ENCODE assay signal across 35 mouse cellular contexts in genomic region chr14:115581256-115581633, GRCm38 (mm10).
"Had no signal": no experiment of that assay in that cellular context is flagged by ENCODE, and none has a peak within 500 bp of the region (broad histone marks: within the 10 kb centered on the region; RNA-seq: fewer than 3 reads in every experiment).

No protein-coding gene starts in this region.

- H3K27me3 ChIP-seq: heart, embryonic 12.5 days; heart, embryonic 13.5 days; heart, embryonic 15.5 days; hindbrain, embryonic 12.5 days; hindbrain, embryonic 13.5 days; hindbrain, embryonic 15.5 days; intestine, embryonic 15.5 days; kidney, embryonic 15.5 days had no signal

- H3K4me1 ChIP-seq: heart, embryonic 10.5 days; heart, embryonic 12.5 days; heart, embryonic 13.5 days; heart, embryonic 15.5 days; hindbrain, embryonic 10.5 days; hindbrain, embryonic 12.5 days; hindbrain, embryonic 13.5 days; hindbrain, embryonic 15.5 days; intestine, embryonic 15.5 days; kidney, embryonic 15.5 days had no signal

- H3K27ac ChIP-seq: heart, embryonic 10.5 days; heart, embryonic 13.5 days; heart, embryonic 15.5 days; hindbrain, embryonic 10.5 days; hindbrain, embryonic 12.5 days; hindbrain, embryonic 13.5 days; hindbrain, embryonic 14.5 days; hindbrain, embryonic 15.5 days; hindbrain, postnatal 0 days; intestine, embryonic 15.5 days; kidney, embryonic 15.5 days; kidney, postnatal 0 days; layer of hippocampus, adult 2 months had no signal

- H3K9ac ChIP-seq: heart, embryonic 12.5 days; heart, embryonic 13.5 days; heart, embryonic 15.5 days; hindbrain, embryonic 12.5 days; hindbrain, embryonic 13.5 days; hindbrain, embryonic 14.5 days; hindbrain, embryonic 15.5 days; intestine, embryonic 15.5 days; kidney, embryonic 15.5 days had no signal

- H3K36me3 ChIP-seq: heart, embryonic 10.5 days; heart, embryonic 12.5 days; heart, embryonic 13.5 days; heart, embryonic 15.5 days; hindbrain, embryonic 10.5 days; hindbrain, embryonic 12.5 days; hindbrain, embryonic 13.5 days; hindbrain, embryonic 15.5 days; intestine, embryonic 15.5 days; kidney, embryonic 15.5 days had no signal

- ATAC-seq: hindbrain, embryonic 16.5 days; hindbrain, postnatal 0 days; inflammation-experienced regulatory T-cells, adult 6 months; intestine, embryonic 15.5 days; intestine, embryonic 16.5 days; intestine, postnatal 0 days had no signal

- H3K9me3 ChIP-seq: heart, embryonic 10.5 days; heart, embryonic 12.5 days; heart, embryonic 13.5 days; heart, embryonic 15.5 days; hindbrain, embryonic 10.5 days; hindbrain, embryonic 12.5 days; hindbrain, embryonic 13.5 days; hindbrain, embryonic 15.5 days; intestine, embryonic 15.5 days; kidney, embryonic 15.5 days had no signal

- H3K4me2 ChIP-seq: heart, embryonic 11.5 days; heart, embryonic 12.5 days; heart, embryonic 13.5 days; heart, embryonic 15.5 days; hindbrain, embryonic 12.5 days; hindbrain, embryonic 13.5 days; hindbrain, embryonic 14.5 days; hindbrain, embryonic 15.5 days; intestine, embryonic 15.5 days; kidney, embryonic 15.5 days had no signal

- DNase-seq: heart, postnatal 10 days; heart, postnatal 14 days; heart, postnatal 36 days; heart, postnatal 4 days; kidney, adult 11 months; kidney, adult 18-20 months; kidney, adult 2 months; kidney, adult 8-10 months; kidney, adult 9 months; kidney, postnatal 10 days; kidney, postnatal 14 days; kidney, postnatal 25 days; kidney, postnatal 36 days; kidney, postnatal 4 days; layer of hippocampus, adult 9-11 months; layer of hippocampus, postnatal 36 days had no signal

- H3K4me3 ChIP-seq: heart, embryonic 10.5 days; heart, embryonic 12.5 days; heart, embryonic 13.5 days; heart, embryonic 15.5 days; hindbrain, embryonic 10.5 days; hindbrain, embryonic 12.5 days; hindbrain, embryonic 13.5 days; hindbrain, embryonic 15.5 days; intestine, embryonic 15.5 days; kidney, embryonic 15.5 days; layer of hippocampus, adult 2 months had no signal
